Mouse (Mus musculus): ENCODE results near the gene Gm12216.

DNA sequence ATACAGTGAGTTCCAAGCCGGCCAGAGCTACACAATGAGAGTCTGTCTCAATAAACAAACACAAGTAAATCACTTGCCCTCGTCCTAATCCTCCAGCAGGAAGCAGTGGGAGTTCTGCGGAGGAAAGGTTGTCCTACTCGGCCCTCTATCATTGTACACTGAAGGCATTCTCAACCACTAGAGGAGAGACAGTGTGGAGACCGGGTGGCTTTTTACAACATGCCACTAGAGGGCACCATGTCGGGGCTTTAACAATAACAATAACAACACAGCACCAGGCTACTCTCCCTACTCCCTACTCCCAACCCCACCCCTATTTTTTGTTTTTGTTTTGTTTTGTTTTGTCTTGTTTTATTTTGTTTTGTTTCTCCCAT lies 121.5 kb downstream of the Gm12216 start:
- TF ChIP-seq POLR2A (IDR thresholded peaks at IDR 0.05; ENCODE audit: insufficient read length, low read depth) = no peak
- no peak for TF ChIP-seq REST (IDR thresholded peaks at IDR 0.05; ENCODE audit: insufficient read depth, insufficient read length)
- no peak for TF ChIP-seq MAX (IDR thresholded peaks at IDR 0.05; ENCODE audit: low read depth)
- TF ChIP-seq E2F4 (IDR thresholded peaks at IDR 0.05; ENCODE audit: insufficient read depth) = no peak
- TF ChIP-seq USF1 (IDR thresholded peaks at IDR 0.05; ENCODE audit: low read depth) = no peak
- no peak for TF ChIP-seq TCF12 (IDR thresholded peaks at IDR 0.05; ENCODE audit: insufficient read depth, poor library complexity, severe bottlenecking)
- no peak for TF ChIP-seq MYOG (IDR thresholded peaks at IDR 0.05; ENCODE audit: control insufficient read depth in 1 of 3, insufficient read depth in 1 of 3, insufficient read length in 2 of 3, low read depth in 2 of 3)
- TF ChIP-seq TCF3 (IDR thresholded peaks at IDR 0.05; ENCODE audit: insufficient read length, low read depth) = no peak
- TF ChIP-seq SRF (IDR thresholded peaks at IDR 0.05; ENCODE audit: control insufficient read depth, insufficient read length, low read depth) = no peak

All from myocyte (in vitro differentiated cells).